Mouse (Mus musculus) spleen, embryonic (tissue): ENCODE results near the gene Pspc1.
"Not testable (repeated sequence)": the region's sequence is repeated elsewhere in the genome, so short reads cannot be mapped to it uniquely, and the experiment has no call there.

Experiments
- CTCF ChIA-PET: fragments of 350-600 bp; sonication (Branson Sonifier 250); formaldehyde crosslinking; loops from one replicate; lab custom pipeline; 2022; lab: Charles Lee

Gene Pspc1

DNA sequence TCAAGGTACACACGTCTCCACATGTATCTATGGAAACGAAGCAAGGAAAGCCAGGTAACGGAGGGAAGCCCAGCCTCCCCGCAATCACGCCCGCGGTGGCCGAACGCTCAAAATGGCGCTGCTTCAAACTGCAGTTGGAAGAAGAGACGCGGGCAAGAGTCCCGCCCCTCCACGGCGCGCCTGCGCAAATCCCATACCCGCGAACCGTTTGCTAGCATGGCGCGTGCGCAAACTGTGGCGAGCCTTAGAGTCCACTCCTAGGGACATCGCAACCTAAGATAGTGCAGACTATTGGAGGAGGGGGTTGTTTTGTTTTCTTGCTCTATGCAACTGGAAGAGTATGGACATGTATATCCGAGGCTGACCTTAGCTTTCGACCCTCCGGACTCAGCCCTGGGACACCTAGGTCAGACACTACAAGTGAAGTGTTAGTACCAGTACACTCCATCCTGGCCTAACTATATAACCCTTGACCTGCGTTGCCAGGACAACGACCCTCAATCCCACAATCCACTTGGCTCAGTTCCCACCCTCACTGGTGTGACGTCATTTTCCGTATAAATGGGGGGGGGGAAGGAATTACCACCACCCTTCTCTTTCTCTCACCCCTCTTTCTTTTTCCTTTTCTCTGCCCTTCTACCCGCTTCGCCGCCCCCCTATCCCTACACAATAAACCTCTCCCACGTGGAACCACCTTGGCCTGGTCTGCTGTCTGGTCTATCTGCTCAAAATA, at the start of gene Pspc1:
Gene Pspc1, minus strand, starts transcription at position 117 of the 733 bp plus-strand sequence.
- CTCF ChIA-PET = no interaction called here

DNA sequence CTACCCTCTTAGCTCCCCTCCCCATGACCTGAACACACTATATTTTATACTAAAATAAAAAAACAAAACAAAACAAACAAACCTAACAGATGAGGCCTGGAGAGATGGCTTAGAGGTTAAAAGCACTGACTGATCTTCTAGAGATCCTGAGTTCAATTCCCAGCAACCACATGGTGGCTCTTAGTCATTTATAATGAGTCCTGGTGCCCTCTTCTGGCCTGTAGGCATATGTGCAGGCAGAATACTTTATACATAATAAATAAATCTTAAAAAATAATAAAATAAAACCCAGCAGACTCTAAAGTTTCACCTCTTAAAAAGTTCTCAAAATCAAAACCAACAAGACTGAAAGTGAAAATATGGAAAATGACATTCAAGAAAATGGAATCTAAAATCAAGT, 46.4 kb upstream of the Pspc1 start:
- CTCF ChIA-PET = no interaction called here

GRCm38 (mm10) chr14:56817616-56818015, 39.5 kb upstream of the Pspc1 start:
- CTCF ChIA-PET = no interaction called here

- CTCF ChIA-PET = no interaction called here
Observed at GRCm38 (mm10) chr14:56817131-56817530, 39.0 kb upstream of the Pspc1 start.

DNA sequence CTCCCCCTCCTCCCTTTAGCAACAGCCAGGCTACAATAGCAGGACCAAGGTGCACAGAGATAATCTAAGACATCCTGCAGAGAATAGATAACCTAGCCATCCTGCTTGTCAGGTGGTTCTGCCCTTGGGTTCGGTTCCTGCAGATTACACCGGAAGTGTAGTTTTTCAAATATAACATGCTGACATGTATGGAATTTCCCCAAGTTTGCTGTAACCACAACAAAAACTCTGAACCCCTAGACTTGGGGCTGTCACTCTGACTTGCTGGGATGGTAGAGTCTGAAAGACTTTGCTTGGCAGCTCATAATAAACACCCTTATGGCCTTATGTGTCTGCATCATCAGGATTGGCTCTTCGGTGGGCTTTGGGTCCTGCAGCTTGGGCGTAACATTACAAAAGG, 38.4 kb upstream of the Pspc1 start:
- CTCF ChIA-PET = no interaction called here

GRCm38 (mm10) chr14:56812520-56813036, 34.5 kb upstream of the Pspc1 start:
- CTCF ChIA-PET = no interaction called here

DNA sequence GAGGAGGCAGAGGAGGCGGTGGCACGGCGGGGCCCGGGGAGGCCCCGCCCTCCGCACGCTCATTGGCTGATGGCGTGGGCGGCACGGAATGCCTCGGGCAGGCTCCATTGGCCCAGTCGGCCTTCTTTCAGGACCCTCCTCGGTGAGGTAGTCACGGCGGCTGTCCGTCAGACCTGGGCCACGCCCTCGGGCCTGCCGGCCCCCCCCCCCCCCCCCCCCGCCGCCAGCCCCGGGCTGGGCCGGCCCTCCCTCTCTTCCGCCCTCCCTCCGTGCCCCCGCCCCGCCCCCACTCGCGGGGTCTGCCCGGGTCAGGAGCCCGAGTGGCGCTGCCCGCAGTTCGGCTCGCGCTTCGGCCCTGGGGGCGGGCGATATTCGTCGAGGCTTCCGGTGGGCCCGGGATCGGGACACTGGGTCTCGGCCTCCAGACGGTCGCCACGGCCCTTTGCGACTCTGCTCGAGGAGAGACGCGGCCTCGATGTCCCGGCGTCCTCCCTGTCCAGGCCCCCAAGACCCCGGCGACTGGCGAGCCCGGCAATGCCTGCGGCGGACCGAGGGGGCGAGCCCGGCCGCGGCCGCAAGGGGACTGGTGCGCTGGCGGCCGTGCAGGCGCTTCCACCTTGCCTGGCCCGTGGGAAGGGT, 33.7 kb upstream of the Pspc1 start, which contains the start of gene Zmym5:
Gene Zmym5, minus strand, starts transcription at position 16 of the 639 bp plus-strand sequence.
- CTCF ChIA-PET = not testable (repeated sequence)

- CTCF ChIA-PET = not testable (repeated sequence)
Observed at GRCm38 (mm10) chr14:56810781-56811690, 32.9 kb upstream of the Pspc1 start.

DNA sequence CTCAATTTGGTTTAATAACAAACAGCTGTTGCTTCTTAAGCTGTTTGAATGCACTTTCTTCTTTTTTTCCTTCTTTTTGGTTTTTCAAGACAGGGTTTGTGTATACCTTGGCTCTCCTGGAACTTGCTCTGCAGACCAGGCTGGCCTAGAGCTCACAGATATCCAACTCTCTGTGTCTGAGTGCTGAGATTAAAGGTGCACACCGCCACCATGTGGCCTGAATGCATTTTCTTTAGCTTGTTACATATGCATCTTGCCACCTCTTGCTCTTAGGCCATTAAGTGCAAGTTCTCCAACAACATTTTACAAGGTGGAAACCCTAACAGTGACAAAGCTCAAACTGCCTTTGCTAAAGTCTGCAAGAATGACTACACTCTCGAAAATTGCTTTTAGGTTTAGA, 15.1 kb upstream of the Pspc1 start:
- CTCF ChIA-PET = interaction anchor here (0.8 kb wide), 1 partner anchor 38 kb away, joined by 3 read pairs; no protein-coding TSS in a partner anchor

DNA sequence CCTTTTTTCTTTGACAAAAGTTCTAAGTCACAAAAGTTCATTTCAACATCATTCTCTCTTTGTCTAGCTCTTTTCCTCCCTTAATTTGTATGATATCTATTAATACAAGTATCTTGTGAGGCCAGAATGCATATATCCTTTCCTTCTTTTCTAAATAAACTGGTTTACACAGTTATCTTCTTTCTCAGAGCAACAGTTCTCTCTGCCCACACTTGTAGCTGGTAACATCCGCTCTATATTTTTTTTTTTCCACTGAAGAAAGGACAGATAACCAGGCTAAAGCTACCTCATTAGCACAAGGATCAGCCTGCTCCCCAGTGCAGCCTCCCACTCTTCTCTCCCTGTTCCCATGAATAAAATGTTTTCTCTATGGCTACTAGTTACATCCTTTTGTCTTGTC, 6.5 kb upstream of the Pspc1 start:
- CTCF ChIA-PET = no interaction called here

DNA sequence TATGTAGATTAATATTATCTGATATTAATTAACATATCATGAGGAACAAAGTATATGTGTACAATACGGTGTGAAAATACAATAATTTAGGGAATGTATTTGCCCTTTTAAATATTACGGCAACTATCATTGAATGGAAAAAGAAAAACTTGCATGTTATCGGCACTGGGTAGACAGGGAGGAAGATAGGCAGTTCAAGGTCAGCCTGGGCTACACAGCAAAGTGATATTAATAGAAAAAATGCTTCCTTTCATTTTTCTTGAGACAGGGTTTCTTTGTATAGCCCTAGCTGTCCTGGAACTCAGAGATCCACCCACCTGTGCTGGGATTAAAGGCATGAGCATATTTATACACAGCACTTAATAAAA, 801 bp upstream of the Pspc1 start:
- CTCF ChIA-PET = no interaction called here

DNA sequence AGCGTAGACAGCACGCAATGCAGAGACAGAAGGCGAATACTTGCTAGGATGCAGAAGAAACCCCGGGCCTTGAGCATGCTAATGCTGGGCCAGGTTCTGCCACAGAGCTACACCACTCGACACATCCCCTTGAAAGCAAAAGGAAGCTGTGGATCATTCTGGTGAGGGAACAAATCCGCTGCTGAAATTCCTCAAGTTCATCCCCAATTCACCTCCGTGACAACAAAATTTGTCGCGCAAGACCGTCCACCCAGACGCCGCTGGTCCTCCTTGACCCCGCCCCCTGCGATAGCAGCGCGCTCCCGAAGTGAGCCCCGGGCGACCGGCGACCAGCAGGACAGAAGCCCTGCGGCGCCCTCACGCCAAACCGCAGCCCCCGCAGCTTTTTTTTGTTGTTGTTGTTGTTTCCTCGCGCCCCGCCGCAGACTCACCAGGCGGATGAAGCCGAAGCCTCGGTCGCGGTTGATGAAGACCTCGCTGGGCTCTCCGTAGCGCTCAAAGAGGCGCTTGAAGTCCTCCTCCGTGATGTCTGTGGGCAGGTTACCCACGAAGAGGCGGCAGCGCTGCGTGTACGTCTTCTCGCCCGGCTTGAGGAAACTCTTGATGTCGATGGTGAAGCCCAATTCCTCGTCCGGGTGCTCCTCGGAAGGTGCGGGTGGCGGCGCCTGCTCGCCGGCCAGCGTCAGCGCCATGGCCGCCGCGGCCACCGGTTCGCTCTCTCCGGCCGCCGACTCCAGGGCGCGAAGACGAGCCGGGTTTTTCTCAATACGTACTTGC, 568 bp downstream of the Pspc1 start:
- CTCF ChIA-PET = interaction anchor here (0.7 kb wide), 1 partner anchor 25 kb away, joined by 6 read pairs; no protein-coding TSS in a partner anchor

- CTCF ChIA-PET = interaction anchor here (0.7 kb wide), 1 partner anchor 26 kb away, joined by 6 read pairs; no protein-coding TSS in a partner anchor
Observed at GRCm38 (mm10) chr14:56776571-56777238, 1.4 kb downstream of the Pspc1 start.

GRCm38 (mm10) chr14:56775416-56775815, 2.7 kb downstream of the Pspc1 start:
- CTCF ChIA-PET = interaction anchor here (0.7 kb wide), 1 partner anchor 74 kb away, joined by 6 read pairs; no protein-coding TSS in a partner anchor

GRCm38 (mm10) chr14:56766438-56766837, 11.7 kb downstream of the Pspc1 start:
- CTCF ChIA-PET = not testable (repeated sequence)

GRCm38 (mm10) chr14:56765117-56765516, 13.0 kb downstream of the Pspc1 start:
- CTCF ChIA-PET = not testable (repeated sequence)

DNA sequence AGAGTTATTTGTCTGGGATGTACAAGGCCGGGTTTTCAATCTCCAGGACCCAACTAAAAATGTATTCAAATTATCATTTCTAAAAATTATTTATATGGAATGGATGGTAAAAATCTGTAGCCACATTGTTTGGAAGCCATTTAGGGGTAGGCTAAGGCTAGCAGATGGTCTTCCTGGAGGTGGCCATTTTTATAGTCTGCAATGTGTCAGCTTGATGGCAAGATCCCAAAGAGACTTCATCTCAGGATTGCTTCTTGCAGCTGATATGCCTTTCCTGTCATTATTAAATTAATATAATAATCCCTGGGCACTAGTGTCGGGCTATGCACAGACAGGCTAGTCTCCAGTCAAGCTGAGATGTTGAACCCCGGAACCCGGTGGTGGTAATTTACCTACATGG, 26.8 kb downstream of the Pspc1 start:
- CTCF ChIA-PET = no interaction called here

- CTCF ChIA-PET = no interaction called here
Observed at GRCm38 (mm10) chr14:56740175-56740574, 37.9 kb downstream of the Pspc1 start.

GRCm38 (mm10) chr14:56726493-56726892, 51.6 kb downstream of the Pspc1 start:
- CTCF ChIA-PET = interaction anchor here (0.6 kb wide), 1 partner anchor 9 kb away, joined by 8 read pairs; no protein-coding TSS in a partner anchor

- CTCF ChIA-PET = interaction anchor here (1.0 kb wide), 1 partner anchor 10 kb away, joined by 3 read pairs; no protein-coding TSS in a partner anchor
Observed at GRCm38 (mm10) chr14:56705687-56706086, 72.4 kb downstream of the Pspc1 start.
